Mouse (Mus musculus): ENCODE measurements around the gene Gm49450.
A peak's percentile ranks its signal among the peaks of the same experiment; 100 is the strongest.
"Not testable (repeated sequence)": the region's sequence is repeated elsewhere in the genome, so short reads cannot be mapped to it uniquely, and the experiment has no call there.

The Gm49450 gene

DNA sequence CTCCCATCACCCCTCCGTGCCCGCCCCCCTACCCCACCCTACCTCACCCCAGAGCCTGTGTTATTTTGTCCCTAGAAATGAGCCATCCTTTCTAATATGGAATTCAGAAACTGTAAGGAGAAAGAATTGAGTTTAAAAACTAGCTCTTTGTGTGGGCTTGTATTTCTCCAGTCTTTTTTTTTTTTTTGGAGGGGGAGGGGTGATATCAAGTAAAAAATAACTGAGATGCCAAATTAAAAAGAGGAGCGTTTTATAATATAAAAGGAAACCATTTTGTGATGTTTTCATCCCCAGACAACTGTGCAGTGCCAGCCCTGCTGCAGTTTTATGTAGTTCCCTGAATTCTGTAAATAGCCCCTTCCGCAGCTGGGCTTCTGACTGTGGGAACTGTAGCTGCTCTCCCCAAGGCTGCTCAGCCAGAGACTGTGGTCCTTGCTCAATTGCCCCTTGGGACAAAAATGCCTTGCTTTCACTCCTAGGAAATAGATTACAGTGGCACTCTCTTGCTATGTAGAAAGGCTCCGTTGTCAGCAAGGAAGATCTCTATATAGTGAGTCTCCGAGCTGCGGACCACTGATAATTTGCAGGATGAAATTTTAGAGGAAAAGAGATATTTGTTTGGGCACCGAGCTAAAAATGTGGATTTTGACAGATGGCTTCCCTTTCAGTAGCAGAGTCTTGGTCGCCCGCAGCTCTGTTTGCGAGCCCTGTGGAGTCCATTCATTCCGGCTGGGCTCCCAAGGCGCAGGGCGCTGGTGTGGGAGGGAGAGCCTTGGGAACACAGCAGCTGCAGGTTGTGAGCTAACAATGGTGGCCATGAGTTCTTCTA lies 1.3 kb upstream of the Gm49450 start:
- DNase-seq (ENCODE audit: low read depth, low spot score), result no peak

DNA sequence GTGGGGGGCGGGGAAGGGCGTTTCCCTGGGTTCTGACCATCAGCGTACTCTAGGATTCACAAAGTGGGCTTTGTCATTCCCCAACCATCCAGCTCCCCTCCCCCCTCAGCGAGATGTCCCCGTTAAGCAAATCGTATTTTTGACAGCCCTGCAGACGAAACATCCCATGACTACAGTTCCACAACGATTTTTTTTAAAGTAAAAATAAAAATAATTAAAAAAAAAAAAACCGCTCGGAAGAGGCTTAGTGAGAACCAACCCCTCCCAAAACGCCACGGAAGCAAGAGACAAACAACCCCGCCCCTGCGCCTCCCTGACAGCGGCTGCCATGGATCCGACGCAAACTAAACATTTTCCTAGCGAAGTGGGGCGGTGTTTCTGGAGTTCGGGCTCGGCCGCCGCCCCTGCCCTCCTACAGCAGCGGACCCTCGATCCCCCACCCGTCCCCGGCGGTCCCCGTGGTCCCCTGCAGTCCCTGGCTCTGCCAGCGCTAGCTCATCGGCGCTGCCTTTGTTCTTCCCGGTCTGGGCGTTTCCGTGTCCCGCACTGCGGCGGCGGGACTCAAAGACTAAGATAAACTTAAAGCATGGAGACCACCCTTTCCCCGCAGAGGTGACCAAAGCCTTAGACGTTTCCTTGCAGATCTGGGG lies 475 bp downstream of the Gm49450 start:
- no peak for DNase-seq (ENCODE audit: low read depth, low spot score)

DNA sequence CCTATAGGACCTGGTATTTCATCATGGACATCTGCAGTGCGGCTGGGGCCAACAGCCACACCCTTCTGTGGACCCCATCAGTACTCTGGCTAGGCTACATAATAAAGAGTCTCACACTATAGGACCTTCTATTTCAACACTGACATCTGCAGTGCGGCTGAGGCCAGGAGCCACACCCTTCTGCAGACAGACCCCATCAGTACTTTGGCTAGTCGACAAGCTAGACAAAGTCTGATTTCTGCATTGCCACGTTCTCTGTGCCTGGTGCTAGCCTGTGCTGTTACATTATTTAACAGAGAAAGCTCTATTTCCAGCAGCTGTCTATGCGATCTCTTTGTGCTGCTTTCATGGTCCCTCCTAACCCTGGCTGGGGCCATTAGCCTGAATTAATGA lies 1.3 kb downstream of the Gm49450 start:
- no peak for DNase-seq (ENCODE audit: low read depth, low spot score)

DNA sequence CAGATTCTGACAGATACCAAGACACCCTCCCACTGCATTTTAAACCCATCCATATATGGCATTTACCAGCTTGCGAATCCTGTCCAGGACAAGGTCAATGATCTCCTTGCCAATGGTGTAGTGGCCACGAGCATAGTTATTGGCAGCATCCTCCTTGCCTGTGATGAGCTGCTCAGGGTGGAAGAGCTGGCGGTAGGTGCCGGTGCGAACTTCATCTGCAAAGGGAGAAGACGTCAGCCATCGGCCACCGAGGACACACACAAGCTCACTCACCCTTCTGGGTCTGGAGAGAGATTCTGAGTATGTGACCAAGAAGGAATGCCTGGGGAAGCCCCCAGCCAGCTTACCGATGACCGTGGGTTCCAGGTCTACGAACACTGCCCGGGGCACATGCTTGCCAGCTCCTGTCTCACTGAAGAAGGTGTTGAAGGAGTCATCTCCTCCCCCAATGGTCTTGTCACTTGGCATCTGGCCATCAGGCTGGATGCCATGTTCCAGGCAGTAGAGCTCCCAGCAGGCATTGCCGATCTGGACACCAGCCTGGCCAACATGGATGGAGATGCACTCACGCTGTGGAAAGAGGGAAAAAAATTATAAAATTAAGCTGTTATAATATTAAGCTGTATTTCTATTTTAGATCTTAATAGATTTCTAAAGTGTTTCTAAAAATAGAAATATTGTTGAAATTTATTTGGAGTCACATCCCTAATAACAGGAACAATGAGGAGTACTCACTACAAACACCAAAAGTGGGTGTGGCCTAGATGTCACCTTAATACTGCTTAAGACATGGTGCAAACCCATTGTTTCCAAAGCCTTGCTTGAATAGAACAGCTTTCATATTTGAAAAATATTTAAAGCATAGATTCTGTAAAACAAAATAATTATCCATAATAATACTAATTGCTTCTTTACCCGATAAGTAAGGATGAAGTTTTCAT lies 2.0 kb downstream of the Gm49450 start:
- not testable (repeated sequence) for DNase-seq (ENCODE audit: low read depth, low spot score)

DNA sequence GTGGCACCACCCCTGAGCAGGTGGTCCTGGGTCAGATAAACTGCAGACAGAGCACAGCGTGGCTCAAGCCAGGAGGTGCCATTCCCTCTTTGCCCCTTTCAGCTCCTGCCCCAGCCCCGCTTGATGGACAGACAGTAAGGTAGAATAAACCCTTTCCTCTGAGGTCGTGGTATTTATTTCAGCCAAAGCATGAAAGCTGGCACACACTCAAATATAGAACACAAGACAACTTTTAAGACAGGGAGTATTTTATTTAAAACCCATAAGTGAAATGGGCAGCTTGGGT lies 3.8 kb downstream of the Gm49450 start:
- DNase-seq (ENCODE audit: low read depth, low spot score), result no peak

DNA sequence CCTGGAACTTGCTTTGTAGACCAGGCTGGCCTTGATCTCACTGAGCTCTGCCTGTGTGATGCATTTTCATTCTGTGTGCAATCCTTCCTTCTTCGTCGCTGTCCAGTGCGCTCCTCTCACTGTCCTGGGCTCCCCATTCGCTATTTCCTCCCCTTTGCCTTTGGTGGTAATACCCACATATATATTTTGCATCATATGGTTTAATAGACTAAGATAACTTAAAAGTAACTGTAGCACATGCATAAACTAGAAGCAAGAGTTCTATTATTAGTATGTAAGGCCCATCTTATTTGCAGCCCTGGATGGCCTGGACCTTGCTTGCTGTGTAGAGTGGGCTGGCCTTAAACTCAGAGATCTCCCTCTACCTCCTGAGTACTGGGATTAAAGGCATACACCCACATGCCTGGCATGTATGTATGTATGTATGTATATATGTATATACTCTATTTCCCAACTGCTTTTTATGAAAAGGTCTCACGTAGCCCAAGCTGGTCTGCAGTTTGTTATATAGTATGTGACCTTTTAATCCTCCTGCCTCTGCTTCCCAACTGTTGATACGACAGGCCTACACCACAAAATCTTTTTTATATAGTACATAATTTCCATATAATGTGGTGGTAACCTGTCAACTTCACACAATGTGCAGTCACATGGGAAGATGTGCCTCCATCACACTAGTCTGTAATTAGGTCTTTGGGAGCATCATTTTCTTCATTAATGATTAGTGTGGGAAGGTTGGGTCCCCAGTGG lies 4.3 kb downstream of the Gm49450 start:
- DNase-seq (ENCODE audit: low read depth, low spot score), result no peak

DNA sequence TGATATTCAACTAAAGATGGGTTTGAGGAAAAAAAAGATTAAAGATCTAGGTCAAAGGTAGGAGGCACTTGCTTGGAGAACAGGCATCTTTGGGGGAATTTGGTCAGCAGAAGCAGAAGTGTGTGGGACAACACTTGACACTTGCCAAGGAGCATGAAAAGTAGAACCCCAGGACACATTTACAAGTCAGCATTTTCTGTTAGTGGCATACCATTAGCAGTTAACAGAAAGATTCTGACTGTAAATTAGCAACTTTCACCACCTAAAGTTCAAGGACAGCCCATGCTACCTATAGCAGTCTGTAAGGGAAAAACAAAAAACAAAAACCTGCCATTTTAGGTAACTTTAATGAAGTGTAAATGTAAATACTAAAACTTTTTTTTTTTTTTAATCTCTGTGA lies 5.0 kb downstream of the Gm49450 start:
- DNase-seq (ENCODE audit: low read depth, low spot score), result no peak

DNA sequence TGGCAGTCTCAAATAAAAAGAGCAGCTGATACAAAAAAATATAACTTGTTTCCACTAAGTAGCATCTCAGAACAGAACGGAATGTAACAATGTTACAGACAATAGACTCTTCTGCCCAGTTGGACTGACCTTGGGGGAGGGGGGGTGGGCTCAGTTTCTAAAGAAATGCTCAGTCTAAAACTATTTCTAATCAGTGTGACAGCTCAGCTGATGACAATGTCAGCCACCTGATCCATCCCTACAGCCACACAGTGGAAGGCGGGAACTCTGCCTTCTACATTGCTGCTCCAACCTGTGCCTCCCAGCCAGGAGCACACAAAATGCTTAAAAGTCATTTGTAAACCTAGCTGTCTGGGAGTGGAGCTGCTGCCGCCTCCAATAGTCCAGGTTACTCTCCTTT lies 5.5 kb downstream of the Gm49450 start:
- DNase-seq (ENCODE audit: low read depth, low spot score), result no peak

DNA sequence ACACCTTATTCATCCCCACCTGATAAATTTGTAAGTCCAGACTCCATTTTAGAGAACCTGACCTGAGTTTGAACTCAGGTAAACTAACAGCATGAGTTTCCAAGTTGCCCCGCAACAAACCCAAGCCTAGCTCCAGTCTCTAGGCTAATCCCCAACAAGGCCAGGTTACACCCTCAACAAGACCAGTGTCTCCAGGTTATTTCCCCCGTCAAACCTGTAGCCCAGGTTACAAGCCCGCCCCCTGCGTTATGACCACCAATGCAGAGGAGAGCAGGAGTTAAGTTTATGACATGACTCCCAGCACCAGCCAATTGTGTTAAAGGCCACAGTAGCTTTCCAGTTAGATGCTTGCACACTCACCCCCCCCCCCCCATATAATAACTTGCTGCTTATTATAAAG lies 10.2 kb downstream of the Gm49450 start:
- DNase-seq (ENCODE audit: low read depth, low spot score), result no peak

DNA sequence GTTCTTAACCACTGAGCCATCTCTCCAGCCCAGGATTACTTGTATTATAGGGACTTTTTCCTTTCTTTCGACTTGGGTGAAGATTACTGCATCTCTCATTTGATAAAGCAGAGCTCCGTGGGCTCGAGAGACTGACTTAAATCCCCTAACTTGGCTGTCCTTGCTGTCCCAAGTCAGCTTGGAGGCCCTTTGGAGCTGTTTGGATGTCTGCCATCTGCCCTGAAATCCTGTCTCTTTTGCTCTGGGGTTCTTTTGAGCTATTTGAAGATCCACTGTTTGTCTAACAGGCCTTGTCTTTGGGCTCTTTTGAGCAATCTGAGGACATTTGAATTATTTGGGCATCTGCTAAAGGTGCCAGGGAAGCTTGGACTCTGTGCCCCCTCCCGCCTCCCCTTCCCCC lies 11.3 kb downstream of the Gm49450 start:
- no peak for DNase-seq (ENCODE audit: low read depth, low spot score)

DNA sequence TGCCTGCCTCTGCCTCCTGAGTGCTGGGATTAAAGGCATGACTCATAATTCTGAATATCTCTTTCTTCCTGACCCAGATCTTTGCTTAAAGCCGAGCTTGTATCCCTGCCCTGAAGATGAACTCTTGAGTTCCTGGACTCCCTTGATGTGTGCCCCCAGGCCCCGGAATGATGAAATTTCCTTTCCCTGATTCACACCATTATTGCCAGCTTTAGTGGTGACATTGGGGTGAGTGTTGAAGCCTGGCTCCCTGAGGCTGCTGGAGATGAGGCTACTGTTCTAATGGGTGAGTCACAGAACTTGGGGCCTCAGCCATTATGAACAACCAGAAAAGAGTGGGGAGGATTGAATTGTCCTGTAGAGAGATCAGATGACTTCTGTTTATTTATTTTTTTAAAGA lies 11.8 kb downstream of the Gm49450 start:
- no peak for DNase-seq (ENCODE audit: low read depth, low spot score)

DNA sequence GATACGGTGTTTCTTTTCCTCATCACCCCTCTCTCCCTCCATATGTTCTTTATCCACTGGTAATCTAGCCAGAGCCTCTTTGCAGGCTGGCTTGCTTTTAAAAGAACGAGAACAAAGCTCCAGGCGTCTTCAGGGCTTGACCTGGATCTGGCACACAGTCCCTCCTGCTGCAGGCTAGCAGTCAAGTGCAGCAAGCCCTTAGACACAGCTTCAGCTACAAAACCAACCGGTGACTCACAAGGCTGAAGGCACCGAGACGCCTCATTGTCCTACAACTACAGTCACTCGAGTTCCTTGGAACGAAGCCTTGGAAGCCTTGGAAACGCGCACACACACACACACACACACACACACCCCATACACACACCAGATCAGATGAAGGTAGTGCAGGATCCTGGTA lies 12.5 kb downstream of the Gm49450 start:
- DNase-seq (ENCODE audit: low read depth, low spot score), result no peak

DNA sequence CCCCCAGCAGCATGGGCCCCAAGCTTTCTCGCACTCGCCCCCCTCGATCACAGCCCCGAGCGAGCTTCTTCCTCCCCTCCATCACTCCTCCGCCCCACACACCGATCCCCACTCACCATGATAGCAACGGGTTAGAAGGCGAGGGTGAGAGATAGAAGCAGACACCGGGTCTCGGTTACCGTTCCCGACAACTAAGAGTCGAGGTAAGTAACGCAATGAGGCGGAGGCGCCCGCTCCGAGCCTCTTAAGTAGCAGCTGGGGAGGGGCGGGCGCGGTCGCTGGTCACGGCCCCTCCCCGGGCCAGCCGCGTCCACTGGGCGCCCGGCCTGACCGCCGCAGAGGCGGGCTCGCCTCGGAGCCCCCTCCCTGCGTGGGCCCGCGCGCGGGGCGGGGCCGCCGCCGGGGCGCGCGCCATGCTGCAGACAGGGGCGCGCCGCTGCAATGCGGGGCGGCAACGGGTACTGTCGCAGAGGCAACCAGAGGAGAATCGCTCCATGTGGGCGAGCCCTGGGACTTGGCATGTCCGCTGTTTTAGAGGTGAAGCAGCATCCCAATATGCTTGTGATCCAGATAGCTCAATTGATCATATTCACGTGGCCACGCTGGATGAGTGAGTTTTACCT lies 19.0 kb downstream of the Gm49450 start, which contains the start of gene Tuba1b:
Gene Tuba1b (minus strand): TSS at position 349 of the 623 bp plus-strand sequence.
- DNase-seq (ENCODE audit: low read depth, low spot score), result peak; percentile 55

DNA sequence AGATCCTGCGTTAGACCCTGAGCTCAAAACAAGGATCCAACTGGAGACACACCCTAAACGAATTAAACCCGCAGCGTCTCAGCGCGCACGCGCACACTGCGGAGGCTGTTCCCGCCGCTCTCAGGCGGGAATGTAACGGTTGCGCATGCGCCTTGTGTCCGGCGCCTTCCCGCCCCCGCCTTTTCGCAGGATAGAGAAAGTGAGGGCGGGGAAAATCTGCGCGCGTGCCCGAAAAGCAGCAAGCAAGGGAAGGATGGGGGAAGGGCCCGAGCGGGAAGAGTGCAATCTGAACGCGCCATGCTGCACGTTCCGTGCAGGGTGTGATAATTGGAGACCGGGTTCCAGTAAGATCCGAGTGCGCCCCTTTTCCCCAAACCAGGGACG lies 19.5 kb downstream of the Gm49450 start:
- DNase-seq (ENCODE audit: low read depth, low spot score), result peak; percentile 92

DNA sequence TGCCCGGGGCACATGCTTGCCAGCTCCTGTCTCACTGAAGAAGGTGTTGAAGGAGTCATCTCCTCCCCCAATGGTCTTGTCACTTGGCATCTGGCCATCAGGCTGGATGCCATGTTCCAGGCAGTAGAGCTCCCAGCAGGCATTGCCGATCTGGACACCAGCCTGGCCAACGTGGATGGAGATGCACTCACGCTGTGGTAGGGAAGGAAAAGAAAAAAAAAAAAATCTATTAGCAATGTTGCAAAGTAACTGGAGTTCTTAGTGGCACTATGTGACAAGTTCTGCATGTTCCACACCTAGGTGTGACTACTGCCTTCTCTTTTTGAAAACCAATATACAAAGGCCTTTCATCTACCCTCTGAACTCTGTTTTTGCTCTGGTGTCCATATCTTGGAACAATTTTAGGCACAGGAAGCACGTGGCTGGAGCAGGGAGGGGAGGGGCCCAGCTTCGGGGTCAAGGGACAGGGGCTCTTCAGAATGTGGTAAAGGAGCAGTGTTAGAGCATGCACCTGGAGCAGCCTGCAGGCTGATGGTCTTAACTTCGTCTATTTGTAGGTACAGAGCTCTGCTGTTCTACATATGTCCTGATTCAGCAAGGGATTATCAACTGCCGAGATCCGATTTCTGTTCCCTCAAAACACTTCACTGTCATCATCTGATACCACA lies 20.2 kb downstream of the Gm49450 start:
- not testable (repeated sequence) for DNase-seq (ENCODE audit: low read depth, low spot score)

DNA sequence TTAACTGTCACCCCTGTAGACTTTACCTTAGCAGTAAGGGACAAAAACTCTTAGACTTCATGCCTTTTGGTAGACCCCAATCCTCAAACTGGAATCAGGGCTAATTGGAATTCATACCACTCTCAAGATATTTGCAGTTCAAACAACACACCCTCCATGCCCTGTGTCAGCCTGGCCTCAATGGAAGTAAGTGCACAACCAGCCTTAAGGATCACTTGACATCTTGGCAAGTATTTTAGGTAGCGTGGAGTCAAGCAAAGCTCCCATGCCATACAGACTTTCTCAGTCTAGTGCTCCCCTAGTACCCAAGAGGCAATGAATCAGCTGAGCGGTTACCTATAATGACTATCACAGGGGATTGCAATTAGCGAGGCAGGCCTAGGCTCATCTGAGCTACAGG lies 22.4 kb downstream of the Gm49450 start:
- DNase-seq (ENCODE audit: low read depth, low spot score), result no peak

DNA sequence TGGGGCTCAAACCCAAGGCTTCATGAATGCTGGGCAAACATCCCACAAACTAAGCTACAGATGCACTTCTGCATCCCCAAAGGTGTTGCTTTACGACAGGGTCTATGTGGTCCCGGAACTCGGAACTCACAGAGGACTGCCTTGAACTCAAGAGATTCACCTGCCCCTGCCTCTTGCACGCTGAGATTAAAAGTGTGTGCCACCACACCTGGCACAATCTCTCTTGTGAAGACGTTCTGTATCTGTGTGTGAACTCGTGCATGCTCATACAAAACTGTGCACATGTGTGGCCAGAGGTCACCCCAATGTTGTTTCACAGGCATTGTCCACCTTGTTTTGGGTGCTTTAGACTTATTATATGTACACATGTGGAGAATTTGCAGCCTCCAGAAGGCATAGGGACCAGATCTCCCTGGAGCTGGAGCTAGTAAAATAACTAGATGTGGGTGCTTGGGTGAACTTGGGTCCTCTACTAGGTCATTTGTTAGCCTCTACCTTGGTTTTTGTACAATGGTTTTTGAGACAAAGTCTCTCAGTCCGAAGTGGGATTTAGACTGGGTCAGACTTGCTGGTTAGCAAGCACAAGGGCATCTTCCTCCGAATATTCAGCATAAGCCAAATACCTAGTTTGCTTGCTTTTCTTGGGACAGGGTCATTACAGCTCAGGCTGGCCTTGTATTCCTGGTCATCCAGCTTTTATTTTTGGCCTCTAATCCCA lies 23.2 kb downstream of the Gm49450 start:
- DNase-seq (ENCODE audit: low read depth, low spot score), result no peak

DNA sequence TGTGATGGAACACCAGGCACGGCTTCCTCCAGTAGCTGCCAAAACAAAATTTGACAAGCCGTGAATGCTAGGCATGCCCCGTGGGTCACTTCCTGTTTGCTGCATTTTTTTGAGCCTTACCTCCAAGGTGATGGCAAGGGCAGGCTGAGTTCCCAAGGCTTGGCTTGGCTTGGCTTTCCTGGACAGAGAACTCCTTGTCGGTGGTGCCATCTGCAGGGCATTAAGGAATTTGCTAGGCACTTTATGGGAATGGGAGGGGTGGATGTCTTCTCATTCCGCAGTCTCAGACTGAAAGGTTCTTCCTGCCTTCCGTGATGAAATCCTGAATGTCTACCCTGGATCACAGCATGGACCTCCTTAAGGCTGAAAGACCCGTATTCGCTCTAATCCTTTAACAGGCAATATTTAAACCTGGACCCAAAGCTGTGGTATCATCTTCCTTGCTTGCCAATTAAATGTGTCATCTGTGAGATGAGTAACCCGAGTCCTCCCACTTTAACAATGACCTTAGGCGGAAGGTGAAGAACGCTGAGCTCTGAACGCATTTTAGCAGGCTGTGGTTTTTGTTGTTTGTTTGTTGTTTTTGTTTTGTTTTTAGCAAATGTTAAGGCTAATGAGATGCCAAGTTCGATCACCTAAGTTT lies 24.6 kb downstream of the Gm49450 start:
- DNase-seq (ENCODE audit: low read depth, low spot score), result no peak

DNA sequence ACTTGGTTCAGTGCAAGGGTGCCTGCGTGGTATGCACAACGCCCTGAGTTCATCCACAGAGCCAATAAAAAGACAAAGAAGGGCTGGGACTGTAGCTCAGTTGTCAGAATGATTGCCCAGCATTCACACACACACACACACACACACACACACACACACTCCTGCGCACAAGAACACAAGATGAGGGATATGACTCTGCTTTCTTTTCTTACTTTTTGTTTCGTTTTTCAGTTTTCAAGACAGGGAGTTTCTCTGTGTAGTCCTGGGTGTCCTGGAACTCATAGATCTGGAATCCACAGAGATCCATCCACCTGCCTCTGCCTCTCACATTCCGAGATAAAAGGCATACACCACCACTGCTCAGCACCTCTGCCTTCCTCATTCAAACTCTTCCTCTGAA lies 25.8 kb downstream of the Gm49450 start:
- no peak for DNase-seq (ENCODE audit: low read depth, low spot score)

DNA sequence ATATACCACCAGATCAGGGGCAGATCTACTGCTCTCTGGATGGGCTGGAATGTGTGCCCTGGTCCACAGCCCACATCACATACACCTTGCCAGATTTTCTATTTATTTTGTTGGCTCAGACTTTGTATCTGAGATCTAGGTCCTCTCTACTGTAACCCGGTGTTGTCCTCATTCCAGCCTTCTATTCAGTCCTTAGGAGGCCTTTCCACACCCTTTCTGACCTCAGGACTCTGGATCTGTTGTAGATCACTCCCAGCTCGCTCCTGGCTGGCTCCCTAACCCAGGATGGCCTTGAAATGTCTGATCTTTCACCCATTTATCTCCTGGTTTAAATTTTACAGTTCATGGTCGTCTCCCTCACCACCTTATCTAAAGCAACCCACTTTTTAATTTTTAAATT lies 28.7 kb downstream of the Gm49450 start:
- no peak for DNase-seq (ENCODE audit: low read depth, low spot score)

All from WW6 (cell line).